Mouse (Mus musculus) right cerebral cortex, postnatal 25 days (tissue): ENCODE results near the gene Ackr1.
A peak's percentile ranks its signal among the peaks of the same experiment; 100 is the strongest.

Experiments
- DNase-seq: peaks from one replicate; pipeline ENCODE4 v3.0.0; 2022

Ackr1 gene

DNA sequence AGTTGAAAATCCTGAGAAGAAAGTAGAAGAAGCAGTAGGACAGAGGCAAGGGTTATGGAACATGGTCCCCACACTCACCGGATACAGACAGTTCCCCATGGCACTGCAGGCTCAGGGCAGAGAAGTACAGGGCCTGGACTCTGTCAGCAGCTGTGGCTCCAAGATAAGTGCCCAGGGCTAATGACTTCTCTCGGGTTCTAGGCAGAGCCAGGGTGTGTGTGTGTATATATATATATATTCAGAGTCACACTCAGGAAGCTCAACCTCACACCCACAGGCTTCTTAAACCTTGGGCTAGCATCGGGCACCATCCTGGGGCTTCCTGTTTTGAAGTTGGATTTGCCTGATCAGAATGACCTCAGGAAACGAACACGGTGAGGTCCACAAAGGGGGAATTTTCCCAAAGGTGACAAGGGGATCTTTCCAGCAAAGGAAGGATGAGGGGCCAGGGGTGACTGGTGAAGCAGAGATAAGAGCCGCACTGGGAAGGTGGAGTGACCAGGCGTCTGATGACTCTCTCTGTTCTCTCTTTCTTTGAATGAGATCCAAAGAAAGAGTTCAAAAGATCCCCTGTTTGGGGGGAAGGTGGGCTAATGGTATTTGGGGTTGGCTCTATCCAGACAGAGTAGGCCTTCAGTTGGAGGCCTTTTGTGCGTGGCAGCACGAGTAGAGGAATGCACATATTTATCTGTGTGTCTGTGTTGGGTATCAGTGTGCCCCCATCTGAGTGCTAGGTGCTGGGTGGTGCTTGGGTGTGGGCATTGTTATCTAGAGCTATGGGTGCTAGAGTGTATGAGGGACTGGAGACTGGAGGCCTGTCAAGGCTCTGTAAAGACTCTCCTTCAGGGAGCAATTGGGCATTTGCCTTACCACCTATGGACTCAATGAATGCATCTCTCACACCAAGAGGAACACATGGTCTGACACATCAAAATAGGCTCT, at the start of gene Ackr1:
Ackr1 (minus strand) TSS at position 439 of the 942 bp plus-strand sequence.
- no peak for DNase-seq

DNA sequence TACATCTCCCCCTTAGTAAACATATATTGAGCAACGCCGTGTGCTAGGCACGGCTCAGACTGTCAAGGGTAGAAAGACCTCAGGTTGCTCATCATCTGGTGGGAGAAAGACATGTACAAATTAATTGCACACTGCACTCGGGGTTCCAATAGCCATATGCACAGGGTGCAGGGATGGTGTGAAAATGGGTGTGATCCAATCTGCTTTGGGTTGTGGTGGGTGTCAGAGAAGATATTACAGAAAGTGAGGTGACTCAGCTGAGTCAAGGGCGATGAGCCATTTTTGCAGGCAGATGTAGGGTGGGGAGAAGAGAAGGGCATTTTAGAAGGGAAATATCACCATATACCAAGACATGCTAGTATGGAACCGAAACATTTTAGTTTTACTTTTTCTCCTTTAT, 47.9 kb upstream of the Ackr1 start:
- DNase-seq: no peak

DNA sequence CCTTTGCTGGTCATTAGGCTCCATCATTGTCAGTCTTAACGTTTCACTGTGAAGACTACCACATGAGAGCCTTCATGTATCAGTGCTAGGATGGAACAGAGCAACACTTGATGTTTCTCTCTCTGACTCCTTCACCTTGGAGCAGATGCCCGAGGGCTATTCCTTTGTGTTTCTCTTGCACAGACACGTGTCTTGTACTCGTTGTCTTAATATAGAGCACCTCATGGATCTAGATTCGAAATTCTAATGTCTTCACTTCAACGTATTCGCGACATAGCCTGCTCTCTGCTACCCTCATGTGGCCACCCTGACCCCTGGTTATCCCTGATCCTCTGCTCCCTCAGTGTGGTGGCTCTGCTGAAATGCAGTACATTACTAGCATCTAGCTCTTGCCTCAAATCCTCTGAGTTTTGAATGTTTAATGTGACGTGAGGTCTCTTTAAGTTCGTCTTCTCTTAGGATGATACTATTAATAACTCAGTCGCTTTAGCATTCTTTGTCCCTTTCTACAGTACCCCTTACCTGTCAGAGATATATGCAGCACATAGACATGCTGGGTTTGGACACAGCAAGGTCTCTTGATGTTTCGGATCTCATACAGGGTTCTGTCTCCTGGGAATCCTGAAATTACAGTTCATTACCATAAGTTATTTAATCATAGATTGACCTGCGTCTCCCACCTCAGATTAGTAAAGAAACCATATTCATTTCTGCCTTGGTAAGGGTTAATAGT, 44.0 kb upstream of the Ackr1 start:
- peak; percentile 70 for DNase-seq

DNA sequence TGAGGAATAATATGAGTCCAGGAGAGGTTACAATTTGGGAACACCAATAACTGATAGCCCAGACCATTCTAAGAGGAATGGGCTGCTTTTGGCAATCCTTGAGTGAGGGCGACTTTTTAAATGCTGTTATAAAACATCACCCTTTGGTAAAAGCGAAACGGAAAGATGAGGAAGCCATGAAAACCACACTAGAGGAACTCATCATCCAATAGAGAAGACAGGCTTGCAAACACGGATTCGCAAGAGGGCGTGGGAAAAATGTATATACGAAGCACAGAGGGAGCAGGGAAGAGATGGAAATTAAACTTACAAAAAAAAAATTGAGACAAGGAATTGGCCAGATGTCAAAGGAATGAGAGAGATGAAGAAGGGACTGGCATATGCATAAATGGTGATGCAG, 40.5 kb upstream of the Ackr1 start:
- no peak for DNase-seq

DNA sequence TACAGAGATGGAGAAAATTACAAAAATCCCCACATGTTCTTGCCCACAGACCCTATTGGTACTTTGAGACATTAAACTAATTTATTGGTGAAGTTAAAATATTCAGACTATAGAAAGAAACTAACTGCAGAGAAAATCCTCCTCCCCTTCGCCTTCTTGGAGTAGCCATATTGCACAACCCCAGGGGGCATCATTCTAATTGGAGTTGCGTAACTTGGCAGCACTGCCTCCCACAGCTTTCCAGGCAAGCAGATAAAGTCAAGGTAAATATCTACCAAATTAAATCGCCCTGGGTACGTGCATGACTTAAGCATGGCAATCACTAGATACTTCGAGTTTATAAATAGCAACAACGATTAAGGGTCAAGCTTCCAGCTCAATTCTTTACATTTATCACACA, 38.0 kb upstream of the Ackr1 start:
- DNase-seq: no peak

DNA sequence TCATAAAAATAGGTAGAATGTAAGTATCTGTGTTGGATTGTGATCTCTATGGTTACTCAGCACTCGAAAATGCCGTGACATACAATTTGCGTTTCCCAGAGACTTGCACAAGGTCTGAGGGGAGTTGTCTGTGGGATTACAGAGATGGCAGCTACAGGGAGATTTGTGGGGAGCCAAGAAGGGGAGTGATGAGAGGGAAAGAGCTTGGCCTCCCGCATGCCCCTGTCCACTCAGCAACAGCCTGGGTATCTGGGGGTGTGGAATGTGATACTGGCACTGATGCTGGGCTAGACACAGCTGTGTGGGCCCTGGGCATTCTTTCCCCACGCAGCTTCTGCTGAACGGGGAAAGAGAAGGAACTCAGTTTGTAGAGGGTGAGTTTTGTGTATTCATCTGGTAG, 36.9 kb upstream of the Ackr1 start:
- DNase-seq: no peak

DNA sequence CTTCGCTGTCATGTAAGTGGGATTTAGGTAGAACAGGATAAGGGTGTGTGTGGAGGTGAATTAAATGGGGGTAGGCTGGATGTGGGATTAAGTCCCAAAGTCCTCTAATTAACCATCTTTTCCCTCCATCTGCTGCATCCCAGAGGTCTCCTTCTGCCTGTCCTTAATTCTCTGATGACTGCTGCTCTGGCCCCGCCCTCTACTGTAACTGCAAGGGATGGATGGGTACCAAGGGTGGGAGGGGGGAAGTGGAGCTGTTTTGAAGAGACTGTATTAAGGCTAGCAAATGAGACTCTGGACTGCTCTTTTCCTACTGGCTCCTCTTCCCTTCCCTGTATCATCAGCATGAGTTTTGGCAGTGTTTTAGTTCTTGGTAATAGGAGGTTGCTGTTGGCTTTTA, 36.1 kb upstream of the Ackr1 start:
- no peak for DNase-seq

DNA sequence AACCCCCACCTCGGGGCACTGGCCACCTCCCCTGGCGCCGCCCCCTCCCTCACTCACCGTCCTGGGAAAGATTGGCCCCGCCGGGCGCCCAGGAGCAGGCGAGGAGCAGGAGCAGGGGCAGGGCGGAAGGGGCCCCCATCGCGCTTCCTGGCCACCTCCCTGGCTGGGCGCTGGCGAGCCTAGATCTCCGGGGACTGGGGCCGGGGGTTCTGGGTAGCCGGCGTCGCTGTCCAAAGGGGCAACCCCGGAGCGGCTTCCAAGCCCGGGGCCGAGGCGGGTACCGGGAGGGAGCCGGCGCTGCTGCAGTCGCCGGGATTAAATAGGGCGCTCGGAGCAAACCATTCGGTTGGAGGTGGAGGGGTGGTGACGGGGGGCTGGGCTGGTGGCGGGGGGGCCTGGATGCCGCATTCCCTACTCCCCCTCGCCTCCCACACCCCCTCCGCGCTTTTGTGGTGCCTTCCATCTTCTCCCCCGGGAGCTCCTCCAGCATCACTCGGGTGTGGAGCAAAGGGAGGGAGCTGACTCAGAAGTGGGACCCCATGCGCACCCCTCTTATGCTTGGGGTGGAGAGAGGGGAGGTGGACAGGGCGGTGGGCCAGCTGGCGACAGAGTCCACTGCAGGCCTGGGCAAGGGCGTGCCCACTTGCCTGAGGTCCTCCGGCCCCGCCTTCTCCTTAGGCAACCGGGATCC, 34.0 kb upstream of the Ackr1 start, which contains the start of gene Cadm3:
Cadm3 (minus strand) TSS at position 340 of the 691 bp plus-strand sequence.
- peak; percentile 81 for DNase-seq

DNA sequence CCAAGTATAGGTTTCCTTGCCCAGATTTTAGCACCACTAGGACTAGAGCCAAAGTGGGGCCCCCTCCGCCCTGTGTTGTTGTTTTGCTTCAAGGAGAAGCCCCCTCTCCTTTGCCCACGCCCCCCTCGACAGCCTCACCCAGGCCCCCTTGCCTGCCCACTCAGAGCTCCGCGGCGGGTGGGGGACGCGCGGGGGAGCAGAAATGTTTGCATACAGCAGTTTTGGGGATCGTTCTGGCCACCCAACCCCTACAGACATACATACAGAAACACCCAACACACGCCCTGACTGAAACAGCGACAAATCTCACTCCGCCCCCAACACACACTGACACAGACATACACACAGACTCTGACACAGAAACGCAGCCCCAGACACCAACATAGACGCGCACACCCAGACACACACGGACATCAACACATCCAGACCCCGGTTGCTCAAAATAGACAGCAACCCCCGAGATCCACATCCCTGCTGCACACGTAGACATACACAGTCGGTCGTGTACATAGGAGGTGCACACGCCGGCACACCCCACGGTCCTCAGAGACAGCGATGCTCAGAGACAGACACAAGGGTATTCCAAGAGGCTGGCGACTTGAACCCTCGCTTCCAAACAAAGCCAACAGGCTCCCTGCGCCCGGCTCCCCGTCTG, 33.3 kb upstream of the Ackr1 start:
- peak; percentile 68 for DNase-seq

DNA sequence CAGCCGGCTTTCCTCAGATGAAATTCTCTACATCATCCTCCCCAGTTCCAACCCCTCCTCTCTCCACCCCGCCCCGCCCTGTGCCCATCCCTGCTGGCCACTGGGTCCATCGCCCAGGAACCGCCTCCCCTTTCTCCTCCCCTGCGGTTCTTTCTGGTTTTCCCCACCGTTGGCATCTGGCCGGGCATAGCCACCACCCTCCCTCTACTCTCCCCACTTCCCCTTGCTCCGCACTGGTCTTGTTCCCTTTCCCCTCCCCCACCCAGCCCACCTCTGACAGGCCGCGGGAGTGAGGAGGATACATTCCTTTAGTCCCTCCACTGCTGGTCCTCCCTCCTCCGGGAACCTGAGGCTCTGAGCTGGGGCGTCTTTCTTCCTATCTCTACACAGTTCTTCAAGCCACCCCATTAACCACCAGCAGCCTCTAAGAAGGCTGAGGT, 32.4 kb upstream of the Ackr1 start:
- peak; percentile 36 for DNase-seq

DNA sequence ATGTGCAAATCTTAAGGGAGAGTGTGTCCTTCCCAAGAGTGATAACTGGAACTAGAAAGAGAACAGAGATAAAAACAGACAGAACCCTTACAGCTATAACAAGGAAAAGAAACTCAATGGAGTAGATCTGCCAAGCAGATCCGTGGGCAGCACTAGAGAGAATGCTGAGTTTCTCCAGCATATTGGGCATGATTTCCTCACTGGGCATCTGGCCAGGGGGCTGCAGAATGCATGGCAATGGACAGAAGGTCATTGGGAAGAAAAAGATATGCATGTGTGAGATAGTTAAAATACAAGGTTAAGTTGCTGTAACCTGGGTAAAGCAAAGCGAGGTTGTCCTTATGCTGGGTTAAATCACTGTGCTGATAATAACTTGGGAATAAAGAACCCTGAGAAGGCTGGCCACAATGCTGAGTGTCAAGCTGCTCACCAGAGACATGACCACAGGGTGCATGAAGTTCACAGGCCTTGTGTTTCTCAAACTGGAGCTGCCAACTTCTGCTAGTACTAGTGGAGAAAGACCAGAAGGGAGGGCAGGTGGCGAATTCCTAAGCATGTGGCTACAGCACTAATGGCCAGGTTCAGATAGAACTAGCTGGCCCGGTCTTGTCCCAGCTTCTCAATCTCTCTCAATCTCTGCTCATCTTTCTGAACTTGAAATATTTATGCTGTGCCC, 30.7 kb upstream of the Ackr1 start:
- DNase-seq: no peak

DNA sequence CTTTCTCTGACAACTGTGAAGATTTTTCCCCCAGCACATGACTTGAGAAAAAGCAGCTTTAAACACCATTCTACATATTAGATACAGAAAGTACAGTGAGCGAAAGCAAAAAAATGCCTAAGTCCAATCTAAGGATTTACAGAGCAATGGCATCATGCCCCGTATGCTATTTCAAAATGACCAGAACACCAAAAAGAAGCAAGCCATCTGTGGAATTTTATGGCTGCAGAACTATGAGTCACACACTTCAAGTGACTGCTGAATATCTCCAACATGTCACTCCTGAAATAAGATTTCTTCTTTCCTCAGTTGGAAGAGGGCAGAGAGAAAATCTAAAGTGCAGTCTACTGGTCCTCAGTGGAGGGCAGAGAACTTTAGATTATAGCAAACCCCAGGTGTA, 29.9 kb upstream of the Ackr1 start:
- no peak for DNase-seq

DNA sequence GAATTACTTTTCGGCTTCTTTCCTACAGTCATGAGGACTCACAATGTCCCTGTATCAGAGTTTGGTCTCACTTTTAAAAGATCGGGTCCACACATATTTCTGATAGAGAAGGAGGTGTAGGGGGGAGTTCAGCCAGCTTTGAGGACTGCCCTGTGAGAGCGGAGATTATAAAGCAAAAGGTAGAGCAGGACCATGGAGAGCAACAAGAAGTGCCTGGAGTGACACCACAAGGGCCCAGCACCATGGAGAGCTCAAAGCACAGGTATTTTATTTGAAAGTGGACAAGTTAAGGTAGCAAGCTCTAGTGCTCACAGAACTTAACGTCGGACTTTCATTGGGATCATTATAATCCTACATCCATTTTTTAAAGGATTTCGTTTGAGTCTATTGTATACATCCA, 28.1 kb upstream of the Ackr1 start:
- DNase-seq: no peak

DNA sequence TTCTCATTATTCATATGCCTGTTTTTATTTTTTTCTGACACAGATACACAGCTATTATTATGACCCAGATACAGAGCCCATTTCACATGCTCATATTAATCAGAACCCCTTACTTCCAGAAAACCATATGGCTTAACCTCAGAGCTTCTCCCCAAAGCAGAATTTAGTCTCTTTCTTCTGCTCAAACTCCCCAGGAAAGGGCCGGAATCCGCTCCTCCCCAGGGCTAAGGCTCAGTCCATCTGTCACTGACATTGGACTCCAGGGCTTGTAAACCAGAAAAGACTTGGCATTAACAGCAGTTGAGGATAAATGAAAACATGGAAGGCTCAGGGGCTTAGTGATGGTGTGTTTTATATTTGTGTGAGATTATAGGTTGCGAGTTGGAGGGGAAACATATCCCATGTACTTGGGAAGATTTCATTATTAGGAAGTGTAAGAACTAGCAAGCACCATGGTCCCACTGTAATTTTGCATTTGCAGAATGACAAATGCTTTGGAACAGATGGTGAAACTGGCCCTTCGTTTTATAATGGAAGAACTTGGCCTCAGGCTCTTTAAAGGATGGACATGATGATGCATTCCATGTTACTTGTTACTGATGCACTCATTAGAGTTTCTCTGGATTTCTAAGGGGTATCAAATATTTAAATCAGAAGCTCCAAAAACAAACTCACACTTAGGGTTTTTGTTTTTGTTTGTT, 26.2 kb upstream of the Ackr1 start:
- DNase-seq: no peak

DNA sequence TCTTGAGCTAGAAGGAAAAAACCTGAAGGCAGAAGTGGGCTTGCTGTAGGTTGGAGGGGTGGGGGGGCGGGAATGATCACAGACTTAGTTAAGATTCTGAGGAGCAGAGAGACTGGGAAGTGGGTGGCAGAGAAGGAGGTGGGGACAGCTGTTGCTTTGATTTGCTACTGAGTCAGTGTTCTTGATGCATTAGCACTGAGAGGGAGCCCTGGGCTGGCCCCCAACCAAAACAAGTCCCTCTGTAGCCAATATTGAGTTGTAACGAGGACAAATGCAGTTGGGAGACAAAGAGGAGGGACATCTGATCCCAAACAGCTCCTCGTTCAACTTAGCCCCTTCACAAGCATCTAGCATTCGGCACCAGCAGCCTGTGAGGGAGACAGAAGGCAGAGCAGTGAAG, 24.2 kb upstream of the Ackr1 start:
- peak; percentile 73 for DNase-seq

DNA sequence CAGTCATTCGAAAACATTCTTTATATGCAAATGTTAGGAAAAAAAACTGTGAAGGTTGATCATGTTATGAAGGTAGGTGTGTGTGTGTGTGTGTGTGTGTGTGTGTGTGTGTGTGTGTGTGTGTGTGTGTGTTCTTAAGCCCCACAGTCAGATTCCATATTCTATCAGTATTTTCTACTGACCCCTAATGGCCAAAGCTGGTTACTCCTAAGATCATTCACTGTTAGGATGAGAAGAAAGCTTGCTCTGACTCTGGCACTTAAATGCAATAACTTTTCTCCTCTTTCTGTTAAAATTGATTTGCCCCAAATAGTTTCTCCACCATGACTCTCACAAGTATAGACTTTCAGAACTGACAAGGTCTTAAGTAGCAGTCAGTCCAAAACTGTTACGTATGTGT, 23.1 kb upstream of the Ackr1 start:
- DNase-seq: no peak

DNA sequence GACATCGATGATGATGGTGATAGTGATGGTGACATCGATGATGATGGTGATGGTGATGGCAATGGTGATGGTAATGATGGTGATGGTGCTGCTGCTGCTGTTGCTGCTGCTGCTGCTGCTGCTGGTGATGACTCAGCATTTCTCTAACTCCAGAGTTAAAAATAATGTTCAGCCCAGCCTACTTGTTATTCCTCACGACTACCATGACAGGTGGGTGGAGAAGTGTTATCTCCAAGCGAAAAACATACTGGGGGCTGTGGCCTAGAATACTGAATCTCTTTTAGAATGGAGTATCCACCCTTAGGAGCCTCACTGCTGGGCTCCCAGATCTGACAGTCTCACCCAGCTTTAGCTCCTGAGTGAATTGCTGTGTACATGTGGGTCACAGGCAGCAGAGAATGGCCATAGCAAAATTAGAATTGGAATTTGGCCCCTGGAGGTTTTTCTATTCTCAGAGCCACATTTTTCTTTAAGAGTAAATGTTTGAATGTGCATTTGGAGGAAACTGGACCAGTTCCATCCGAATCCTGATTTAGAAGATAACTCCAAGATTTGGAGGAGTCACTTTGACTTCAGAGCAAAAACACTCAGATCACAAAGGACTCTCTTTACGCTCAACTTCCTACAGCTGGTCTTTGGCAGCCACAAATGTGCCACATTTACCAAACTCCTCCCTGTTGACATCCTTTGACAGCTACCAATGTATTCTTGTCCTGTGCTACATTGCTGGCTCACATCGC, 21.7 kb upstream of the Ackr1 start:
- no peak for DNase-seq

DNA sequence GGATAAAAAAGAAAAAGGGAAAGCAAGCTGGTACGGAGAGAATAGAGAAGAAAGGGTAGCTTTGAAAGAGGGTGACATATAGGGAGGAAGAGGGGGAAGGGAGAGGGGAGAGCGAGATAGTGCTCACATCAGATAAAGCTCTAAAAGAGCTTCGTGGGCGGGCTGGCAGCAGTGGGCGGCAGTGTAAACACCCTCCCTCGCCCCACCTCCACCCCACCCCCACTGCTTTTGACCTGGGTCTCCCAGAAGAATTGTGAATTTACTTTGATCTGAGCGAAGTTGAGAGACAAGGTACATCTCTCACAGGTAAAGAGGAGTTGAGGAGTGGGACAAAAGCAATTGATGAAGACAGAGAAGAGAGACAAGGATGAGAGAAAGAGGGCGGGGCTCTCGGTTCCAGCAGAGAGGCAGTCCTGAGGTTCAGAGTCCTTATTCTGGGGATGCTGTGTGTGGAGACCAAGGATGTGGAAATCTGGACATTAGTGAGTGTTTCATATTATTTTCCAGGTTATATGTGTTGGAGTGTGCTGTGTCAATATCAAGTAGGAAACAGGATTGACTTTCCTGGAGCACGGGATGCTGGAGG, 16.9 kb upstream of the Ackr1 start, which contains the start of gene Aim2:
Aim2 (plus strand) TSS at position 508 of the 586 bp plus-strand sequence.
- no peak for DNase-seq

DNA sequence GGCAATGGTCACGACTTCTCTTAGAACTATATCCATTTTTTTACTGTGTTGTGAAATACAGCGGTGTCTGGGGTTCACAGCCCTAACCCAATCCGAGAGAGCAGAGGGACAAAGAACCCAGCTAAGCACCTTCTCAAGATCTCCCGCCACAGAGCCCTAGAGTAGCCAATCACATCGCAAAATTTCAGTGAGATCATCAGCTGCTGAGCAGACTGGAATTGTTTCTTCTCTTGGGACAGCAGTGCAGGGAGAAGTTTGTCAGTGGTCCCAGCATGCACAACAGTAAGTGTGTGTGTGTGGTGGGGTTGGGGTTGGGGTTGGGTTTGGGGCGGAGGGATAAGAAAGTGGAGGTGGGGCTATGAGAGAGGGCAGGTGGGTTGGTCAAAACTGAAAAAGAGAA, 16.4 kb upstream of the Ackr1 start:
- DNase-seq: no peak

DNA sequence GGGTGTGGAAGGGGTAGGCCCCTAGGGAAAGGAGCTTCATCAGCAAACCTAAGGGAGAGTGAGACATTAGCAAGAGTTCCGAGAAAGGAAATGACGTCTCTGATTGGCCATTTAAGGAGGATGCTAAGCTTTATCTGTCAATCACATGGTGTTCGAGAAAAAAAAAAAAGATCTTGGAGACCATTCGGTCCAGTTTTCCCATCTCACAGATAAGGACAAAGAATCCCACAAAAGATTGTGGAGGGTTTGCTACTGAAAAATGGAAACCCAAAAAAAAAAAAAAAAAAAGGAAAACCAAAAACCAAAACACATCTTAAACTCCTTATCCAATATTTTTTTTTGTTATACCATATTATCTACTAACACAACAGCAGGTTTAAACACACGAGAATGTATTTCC, 15.6 kb upstream of the Ackr1 start:
- DNase-seq: no peak
